Comparison of ENCODE assay signal across 9 mouse cellular contexts in the genomic region with DNA sequence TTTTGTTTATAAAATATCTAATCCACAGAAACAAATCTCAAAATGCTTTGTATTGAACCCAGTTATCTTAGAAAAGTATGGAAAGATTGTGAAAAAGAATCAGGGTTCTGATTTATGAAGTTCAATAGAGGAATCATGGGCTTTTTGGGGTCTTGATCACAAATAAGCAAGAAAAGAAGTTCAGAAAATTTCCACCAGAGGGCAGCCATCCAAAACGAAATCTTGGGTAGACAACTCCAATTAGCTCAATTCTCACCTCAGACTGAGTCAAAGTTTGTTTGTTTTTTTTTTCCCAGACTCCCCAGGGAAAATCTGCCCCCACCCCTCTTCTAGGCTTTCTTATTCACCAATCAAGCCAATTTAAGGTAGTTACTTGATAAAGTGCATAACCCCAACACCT. TPM values are rescaled to one million over a fixed set of nuclear protein-coding genes. Genes with fewer than 3 reads are reported as not detected.
A peak's percentile ranks its signal among the peaks of the same experiment; 100 is the strongest.
DNase-seq lines count a peak whose midpoint lies in the region; ATAC-seq and TF ChIP-seq lines count a peak whose summit lies in the region.
"Had no signal": no experiment of that assay in that cellular context is flagged by ENCODE, and none has a peak within 500 bp of the region (broad histone marks: within the 10 kb centered on the region; RNA-seq: fewer than 3 reads in every experiment).

No protein-coding gene starts in this region.

- H3K9ac ChIP-seq in liver, postnatal 0 days (replicated peaks), result 0 out of 2 replicates have a peak overlapping the region, but pooled peaks have one; percentile 9
- H3K9ac ChIP-seq in liver, embryonic 12.5 days, result no peak overlapping the region
- H3K9ac ChIP-seq in lung, embryonic 14.5 days, result no peak overlapping the region
- no peak overlapping the region for H3K9ac ChIP-seq in hindbrain, embryonic 16.5 days (ENCODE audit: low read depth, low read length)
- H3K9ac ChIP-seq: liver, embryonic 15.5 days had no signal

- no peak overlapping the region for H3K4me3 ChIP-seq in gastrocnemius, adult 2 months
- no peak overlapping the region for H3K4me3 ChIP-seq in liver, postnatal 0 days (ENCODE audit: low read depth, low read length)
- H3K4me3 ChIP-seq in liver, embryonic 12.5 days, result no peak overlapping the region
- H3K4me3 ChIP-seq in lung, embryonic 14.5 days (ENCODE audit: low read depth, low read length), result no peak overlapping the region
- H3K4me3 ChIP-seq in hindbrain, embryonic 16.5 days (ENCODE audit: low read length), result no peak overlapping the region
- H3K4me3 ChIP-seq: liver, embryonic 15.5 days had no signal

- no peak overlapping the region for H3K27ac ChIP-seq in gastrocnemius, adult 2 months
- no peak overlapping the region for H3K27ac ChIP-seq in liver, postnatal 0 days (ENCODE audit: low read depth)
- no peak overlapping the region for H3K27ac ChIP-seq in liver, embryonic 12.5 days
- no peak overlapping the region for H3K27ac ChIP-seq in lung, embryonic 14.5 days (ENCODE audit: low read depth)
- H3K27ac ChIP-seq in hindbrain, embryonic 16.5 days (ENCODE audit: low read depth, low read length), result no peak overlapping the region
- H3K27ac ChIP-seq: liver, embryonic 15.5 days had no signal

- peaks cover 8% of the 10 kb centered on the region for H3K4me1 ChIP-seq in liver, postnatal 0 days (ENCODE audit: insufficient read depth)
- H3K4me1 ChIP-seq in liver, embryonic 12.5 days, result no peaks in the 10 kb centered on the region
- H3K4me1 ChIP-seq in lung, embryonic 14.5 days (ENCODE audit: insufficient read depth), result no peaks in the 10 kb centered on the region
- H3K4me1 ChIP-seq in hindbrain, embryonic 16.5 days (ENCODE audit: control insufficient read depth, insufficient read depth, low read depth, low read length), result no peaks in the 10 kb centered on the region
- H3K4me1 ChIP-seq: liver, embryonic 15.5 days had no signal

- no peak for TF ChIP-seq EP300 in liver, postnatal 0 days (IDR thresholded peaks at IDR 0.05; ENCODE audit: low read depth)

- no peak for ATAC-seq in liver, postnatal 0 days
- ATAC-seq in liver, embryonic 12.5 days, result no peak
- ATAC-seq in lung, embryonic 14.5 days (ENCODE audit: insufficient read depth), result no peak
- no peak for ATAC-seq in hindbrain, embryonic 16.5 days

- no peaks in the 10 kb centered on the region for H3K27me3 ChIP-seq in liver, postnatal 0 days (ENCODE audit: insufficient read depth, low read length)
- H3K27me3 ChIP-seq in liver, embryonic 12.5 days (replicated peaks), result peaks cover 5% of the 10 kb centered on the region; the same call in 1 of the 2 replicates
- no peaks in the 10 kb centered on the region for H3K27me3 ChIP-seq in lung, embryonic 14.5 days (ENCODE audit: insufficient read depth, low read length)
- H3K27me3 ChIP-seq in hindbrain, embryonic 16.5 days (replicated peaks; ENCODE audit: control insufficient read depth, insufficient read depth, low read length), result no peaks in the 10 kb centered on the region
- H3K27me3 ChIP-seq: liver, embryonic 15.5 days had no signal

- WGBS in liver, postnatal 0 days (ENCODE audit: insufficient replicate concordance), result 0% methylated on average over 1 of the region's 1 CpGs
- 4% methylated on average over 1 of the region's 1 CpGs for WGBS in liver, embryonic 12.5 days (ENCODE audit: insufficient replicate concordance)
- 13% methylated on average over 1 of the region's 1 CpGs for WGBS in lung, embryonic 14.5 days
- 13% methylated on average over 1 of the region's 1 CpGs for WGBS in hindbrain, embryonic 16.5 days

- H3K36me3 ChIP-seq in liver, postnatal 0 days (replicated peaks; ENCODE audit: insufficient read depth, low read length), result no peaks in the 10 kb centered on the region
- no peaks in the 10 kb centered on the region for H3K36me3 ChIP-seq in liver, embryonic 12.5 days
- H3K36me3 ChIP-seq in lung, embryonic 14.5 days (ENCODE audit: insufficient read depth), result no peaks in the 10 kb centered on the region
- H3K36me3 ChIP-seq in hindbrain, embryonic 16.5 days (ENCODE audit: control insufficient read depth, insufficient read depth, low read length), result no peaks in the 10 kb centered on the region
- H3K36me3 ChIP-seq: liver, embryonic 15.5 days had no signal

- peak; percentile 48 for TF ChIP-seq CTCF in gastrocnemius, adult 2 months (IDR thresholded peaks at IDR 0.05)
- peak; percentile 57 for TF ChIP-seq CTCF in liver, postnatal 0 days (IDR thresholded peaks at IDR 0.05; ENCODE audit: low read depth)
- TF ChIP-seq CTCF in lung, embryonic 14.5 days (IDR thresholded peaks at IDR 0.05; ENCODE audit: low read depth), result peak; percentile 48

- no peak overlapping the region for H3K4me2 ChIP-seq in liver, postnatal 0 days (ENCODE audit: low read depth, low read length)
- no peak overlapping the region for H3K4me2 ChIP-seq in liver, embryonic 12.5 days
- no peak overlapping the region for H3K4me2 ChIP-seq in lung, embryonic 14.5 days
- no peak overlapping the region for H3K4me2 ChIP-seq in hindbrain, embryonic 16.5 days (ENCODE audit: low read length)
- H3K4me2 ChIP-seq: liver, embryonic 15.5 days had no signal

- H3K9me3 ChIP-seq in liver, postnatal 0 days (ENCODE audit: low read length), result no peaks in the 10 kb centered on the region
- H3K9me3 ChIP-seq in liver, embryonic 12.5 days (replicated peaks), result no peaks in the 10 kb centered on the region
- no peaks in the 10 kb centered on the region for H3K9me3 ChIP-seq in lung, embryonic 14.5 days (ENCODE audit: low read depth, low read length)
- H3K9me3 ChIP-seq in hindbrain, embryonic 16.5 days (ENCODE audit: control insufficient read depth, low read length), result no peaks in the 10 kb centered on the region
- H3K9me3 ChIP-seq: liver, embryonic 15.5 days had no signal

- intact Hi-C loops in gastrocnemius, adult 2 months (cut with DNase I), result no loop called here

- no peak for DNase-seq in gastrocnemius, adult 2 months
- no peak for DNase-seq in gastrocnemius, postnatal 4 days (ENCODE audit: low spot score in 2 of 2)
- DNase-seq in liver, postnatal 0 days, result no peak
- DNase-seq in adipocyte (ENCODE audit: low spot score), result peak; percentile 31
- peak; percentile 81 for DNase-seq in lung, embryonic 14.5 days
- no peak for DNase-seq in urinary bladder, adult 2 months (ENCODE audit: low spot score)

RNA-seq across cellular contexts. Expression of gene Psd4, which starts 9.7 kb away (rescaled TPM):
- under 1 TPM; 0.20 to 0.36 TPM for total RNA-seq in gastrocnemius, adult 2 months (2021)
- 1 to 10 TPM; 1.7 to 2.4 TPM for total RNA-seq in gastrocnemius, postnatal 4 days (2021)
- 3.0 and 3.9 TPM in 2 replicates for polyA plus RNA-seq in liver, postnatal 0 days (2015; fragmentation: Nextera tagmentation; extraction: Ambion mirVana)
- polyA plus RNA-seq in liver, embryonic 12.5 days (2016; fragmentation: Nextera tagmentation; extraction: Ambion mirVana), result 13.1 and 13.2 TPM in 2 replicates
- polyA plus RNA-seq in lung, embryonic 14.5 days (2014; fragmentation: Nextera tagmentation; extraction: Ambion mirVana), result 0.79 and 1.8 TPM in 2 replicates
- 17.9 and 22.3 TPM in 2 replicates for polyA plus RNA-seq in urinary bladder, adult 2 months (2012; rRNA removed)
- 1.5 and 2.3 TPM in 2 replicates for polyA plus RNA-seq in hindbrain, embryonic 16.5 days (2015; fragmentation: Nextera tagmentation; extraction: Ambion mirVana)

RNA-seq across cellular contexts. Expression of gene Il1rn, which starts 21.0 kb away (rescaled TPM):
- not detected for total RNA-seq in gastrocnemius, adult 2 months (2021)
- total RNA-seq in gastrocnemius, postnatal 4 days (2021), result under 1 TPM; 0.27 to 0.65 TPM
- 17.5 and 19.0 TPM in 2 replicates for polyA plus RNA-seq in liver, postnatal 0 days (2015; fragmentation: Nextera tagmentation; extraction: Ambion mirVana)
- polyA plus RNA-seq in liver, embryonic 12.5 days (2016; fragmentation: Nextera tagmentation; extraction: Ambion mirVana), result 0.54 and 1.0 TPM in 2 replicates
- polyA plus RNA-seq in lung, embryonic 14.5 days (2014; fragmentation: Nextera tagmentation; extraction: Ambion mirVana), result 0.09 and 0.35 TPM in 2 replicates
- polyA plus RNA-seq in urinary bladder, adult 2 months (2012; rRNA removed), result 5.2 and 7.6 TPM in 2 replicates
- polyA plus RNA-seq in hindbrain, embryonic 16.5 days (2015; fragmentation: Nextera tagmentation; extraction: Ambion mirVana), result 0.08 TPM in 1 of 2 replicates, not detected in the other

Comparison
In these comparisons a context has a peak if more than half of its experiments do, and no peak if none do; other contexts are left out.
1. DNase-seq: peak in adipocyte (single experiment) and lung, embryonic 14.5 days (single experiment); none in gastrocnemius, adult 2 months (single experiment), gastrocnemius, postnatal 4 days (0 of 2), liver, postnatal 0 days (single experiment) and urinary bladder, adult 2 months (single experiment).
2. Peak in every context shown above with its lines, with median percentiles within 50 percentile points of each other: CTCF ChIP-seq.